Mouse (Mus musculus) macrophage (primary cell): ENCODE results near the gene Caskin1. TPM values are rescaled to one million over a fixed set of nuclear protein-coding genes. Genes with fewer than 3 reads are reported as not detected.

Experiments
- H3K27ac ChIP-seq: fragments of 350-480 bp; formaldehyde crosslinking; 2 replicates; pipeline ENCODE4 v1.9.0; 2021
- H3K36me3 ChIP-seq: fragments of 350-480 bp; formaldehyde crosslinking; 2 replicates; pipeline ENCODE4 v1.9.0; 2021; ENCODE audit errors: inconsistent target
- H3K4me3 ChIP-seq: fragments of 350-480 bp; formaldehyde crosslinking; 2 replicates; pipeline ENCODE4 v1.9.0; 2021; ENCODE audit errors: inconsistent target
- H3K79me2 ChIP-seq: fragments of 350-480 bp; formaldehyde crosslinking; 2 replicates; pipeline ENCODE4 v1.9.0; 2021; ENCODE audit errors: inconsistent target
- WGBS: methylation state at CpG from one replicate; pipeline ENCODE4 v1.1.7; 2026; ENCODE audit warnings: inconsistent platforms; ENCODE audit not compliant: missing documents; 5-methylcytosine and 5-hydroxymethylcytosine counted together
- polyA plus RNA-seq: library from polyadenylated mRNA; stranded (reverse); fragments of 250-400 nt; gene quantifications from 3 replicates; pipeline ENCODE4 v1.2.4, GENCODE M21; 2018; ENCODE audit warnings: inconsistent platforms

Gene Caskin1
- polyA plus RNA-seq, 1 experiment from 2014 or later = not detected

DNA sequence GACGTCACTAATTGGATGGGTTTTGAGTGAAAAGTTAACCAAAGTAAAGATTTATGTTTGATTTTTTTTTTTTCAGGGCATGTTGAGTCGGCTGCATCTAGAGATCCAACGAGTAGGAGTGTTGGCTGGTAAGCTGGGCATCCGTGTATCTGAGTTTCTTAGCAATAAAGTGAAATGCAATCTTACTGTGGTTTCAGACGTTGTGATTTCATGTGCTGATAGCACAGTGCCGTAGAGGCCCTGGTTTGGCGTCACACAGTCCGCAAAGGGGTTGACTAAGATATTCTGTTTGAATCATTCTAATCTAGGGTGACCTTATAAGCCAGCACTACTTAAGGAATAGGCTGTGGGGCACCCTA is 40.1 kb downstream of the Caskin1 start:
- Histone ChIP-seq H3K4me3 (peak overlapping the region; percentile 82), H3K79me2 (peaks cover 61% of the 10 kb centered on the region), H3K36me3 (no peaks in the 10 kb centered on the region), H3K27ac (peak overlapping the region; percentile 69)
- WGBS = 5% methylated on average over 8 of the region's 8 CpGs

DNA sequence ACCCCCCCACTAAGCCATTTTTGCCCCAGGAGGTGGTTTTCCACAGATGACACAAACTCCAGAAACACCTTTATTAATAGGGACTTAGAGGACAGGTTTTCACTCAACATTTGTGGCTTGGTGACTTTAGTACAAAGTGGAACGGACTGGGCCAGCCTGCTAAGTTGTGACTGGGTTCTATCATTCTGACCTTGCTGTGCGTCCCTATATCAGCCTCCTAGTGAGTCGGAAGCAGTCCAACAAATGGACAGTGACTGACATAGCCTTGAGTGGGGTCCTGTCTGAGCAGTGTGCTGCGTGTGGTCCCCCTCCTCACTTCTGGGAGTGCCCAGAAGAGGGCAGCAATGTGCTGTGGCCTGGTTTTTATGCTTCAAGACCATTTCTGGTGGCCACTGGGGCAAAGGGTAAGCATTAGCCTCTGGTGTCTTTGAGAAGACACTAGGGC is 40.6 kb downstream of the Caskin1 start:
- Histone ChIP-seq H3K79me2 (peaks cover 56% of the 10 kb centered on the region), H3K27ac (peak overlapping the region; percentile 69), H3K4me3 (peak overlapping the region; percentile 82), H3K36me3 (no peaks in the 10 kb centered on the region)
- WGBS = 8% methylated on average over 4 of the region's 4 CpGs

GRCm38 (mm10) chr17:24529883-24530282 is 41.5 kb downstream of the Caskin1 start:
- no peaks in the 10 kb centered on the region for H3K36me3 ChIP-seq
- H3K79me2 ChIP-seq = peaks cover 47% of the 10 kb centered on the region
- no peak overlapping the region for H3K27ac ChIP-seq
- H3K4me3 ChIP-seq = peak overlapping the region; percentile 82; the same call in 1 of the 2 replicates
- WGBS = 57% methylated on average over 5 of the region's 5 CpGs

- Histone ChIP-seq H3K27ac (no peak overlapping the region), H3K4me3 (no peak overlapping the region), H3K79me2 (peaks cover 41% of the 10 kb centered on the region), H3K36me3 (no peaks in the 10 kb centered on the region)
- WGBS = 80% methylated on average over 8 of the region's 8 CpGs
Measured at GRCm38 (mm10) chr17:24530361-24531050, 42.1 kb downstream of the Caskin1 start.

DNA sequence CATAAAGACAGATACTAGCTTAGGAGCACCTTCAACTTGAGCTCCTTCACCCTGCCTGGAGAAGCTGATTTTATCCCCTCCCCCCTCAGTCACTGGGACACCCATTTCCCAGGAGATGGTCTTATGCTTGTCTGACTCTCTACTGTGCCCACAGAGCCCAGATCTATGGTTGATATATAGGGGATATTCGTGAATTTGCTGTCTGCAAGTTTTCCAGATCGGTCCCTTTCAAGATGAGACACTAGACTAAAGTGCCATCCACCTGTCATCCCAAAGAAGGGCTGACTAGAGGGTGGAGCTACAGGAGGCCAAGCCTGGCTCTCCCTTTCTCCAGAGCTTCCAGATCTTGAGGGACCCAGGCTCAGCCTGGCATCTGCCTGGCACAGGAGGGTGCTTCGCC is 42.7 kb downstream of the Caskin1 start:
- WGBS = 85% methylated on average over 3 of the region's 3 CpGs
- Histone ChIP-seq H3K4me3 (no peak overlapping the region), H3K27ac (no peak overlapping the region), H3K79me2 (peaks cover 36% of the 10 kb centered on the region), H3K36me3 (no peaks in the 10 kb centered on the region)

DNA sequence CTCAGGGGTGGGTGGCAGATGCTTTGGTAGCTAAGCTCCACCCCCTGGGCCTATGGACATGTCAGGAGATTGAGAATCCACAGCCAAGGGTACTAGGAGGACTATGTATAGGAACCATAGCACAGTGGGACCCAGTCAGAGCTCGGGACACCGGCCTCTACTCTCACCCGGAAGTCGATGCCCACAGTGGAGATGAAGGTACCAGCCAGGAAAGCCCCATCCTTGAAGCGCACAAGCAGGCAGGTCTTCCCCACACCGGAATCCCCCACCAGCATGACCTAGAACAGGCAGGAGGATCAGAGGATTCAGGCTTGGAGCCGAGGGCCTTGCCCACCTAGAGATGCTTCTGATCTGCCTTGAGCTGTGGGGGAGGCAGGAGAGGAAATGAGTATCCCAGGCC is 43.6 kb downstream of the Caskin1 start:
- H3K36me3 ChIP-seq = no peaks in the 10 kb centered on the region
- H3K27ac ChIP-seq = no peak overlapping the region
- H3K4me3 ChIP-seq = no peak overlapping the region
- H3K79me2 ChIP-seq = peaks cover 26% of the 10 kb centered on the region
- 100% methylated on average over 7 of the region's 7 CpGs for whole genome bisulfite sequencing

DNA sequence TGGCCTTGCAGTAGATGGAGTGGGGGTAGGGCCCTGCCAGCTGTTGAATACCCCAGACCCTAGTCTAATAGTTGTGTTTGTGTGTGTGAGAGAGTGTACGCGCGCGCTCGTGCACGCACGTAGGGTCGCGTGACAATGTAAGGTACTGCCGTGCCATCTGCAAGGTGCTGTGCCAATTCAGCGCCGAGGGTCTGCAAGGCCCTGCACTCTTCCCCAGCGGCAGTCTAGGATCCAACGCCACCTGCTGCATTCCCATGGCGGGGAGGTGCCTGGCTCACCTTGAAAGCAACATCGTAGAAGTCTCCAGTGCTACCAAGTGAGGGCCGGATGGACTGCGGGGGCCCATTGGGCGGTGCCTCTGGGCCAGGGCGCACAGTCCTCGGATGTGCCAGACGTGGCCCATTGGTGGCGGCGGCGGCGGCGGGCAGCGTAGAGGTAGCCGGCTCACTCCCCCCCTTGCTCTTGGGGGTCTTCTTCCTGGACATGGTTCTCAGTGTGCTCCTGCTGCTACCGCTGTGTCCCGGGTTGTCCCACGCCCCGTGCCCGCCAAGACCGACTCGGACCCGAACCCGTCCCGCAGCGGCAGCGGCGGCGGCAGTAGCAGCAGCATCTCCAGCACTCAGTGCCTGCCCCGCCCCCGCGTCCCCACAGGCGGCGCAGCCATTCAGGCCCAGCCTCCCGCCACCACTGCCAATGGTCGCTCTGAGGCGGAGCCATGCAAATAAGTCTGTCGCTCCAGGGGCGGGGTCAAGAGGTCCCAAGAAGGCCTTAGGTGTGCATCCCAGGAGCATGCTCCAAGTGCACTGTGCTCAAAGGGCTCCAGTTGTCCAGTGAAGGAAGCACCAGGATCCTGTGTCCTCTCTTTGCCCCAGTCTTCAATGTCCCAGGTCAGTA is 44.9 kb downstream of the Caskin1 start:
- Histone ChIP-seq H3K27ac (no peak overlapping the region), H3K36me3 (no peaks in the 10 kb centered on the region), H3K79me2 (peaks cover 20% of the 10 kb centered on the region), H3K4me3 (no peak overlapping the region)
- 20% methylated on average over 41 of the region's 53 CpGs for WGBS

GRCm38 (mm10) chr17:24534160-24534718 is 45.8 kb downstream of the Caskin1 start, which contains the start of gene Rab26:
Gene Rab26, minus strand, starts transcription at chr17:24534210.
- 91% methylated on average over 7 of the region's 8 CpGs for WGBS
- Histone ChIP-seq H3K79me2 (peaks cover 11% of the 10 kb centered on the region; the same call in 1 of the 2 replicates), H3K27ac (no peak within 1 kb of the TSS), H3K36me3 (no peaks in the 10 kb centered on the region), H3K4me3 (no peak within 1 kb of the TSS)

DNA sequence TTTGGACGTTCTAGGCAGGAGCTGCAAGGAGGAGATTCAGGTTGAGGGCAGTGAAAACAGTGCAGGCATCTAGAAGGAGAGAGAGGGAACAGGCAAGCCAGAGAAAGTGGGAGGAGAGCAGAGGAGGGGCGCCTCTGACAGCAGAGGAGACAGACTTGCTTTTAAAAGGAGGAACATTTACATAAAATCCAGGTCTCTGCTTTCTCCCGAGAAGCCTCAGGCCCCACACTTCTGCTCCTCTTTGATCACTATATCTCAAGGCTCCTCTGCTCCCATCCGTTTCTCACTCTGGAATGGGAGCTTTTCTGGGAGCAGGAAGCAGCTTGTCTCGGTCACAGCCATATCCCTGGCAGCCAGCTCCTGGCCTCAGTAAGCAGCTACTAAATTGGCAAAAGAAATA is 46.9 kb downstream of the Caskin1 start:
- Histone ChIP-seq H3K27ac (no peak overlapping the region), H3K4me3 (no peak overlapping the region), H3K36me3 (no peaks in the 10 kb centered on the region), H3K79me2 (peaks cover under 1% of the 10 kb centered on the region; the same call in 1 of the 2 replicates)
- 89% methylated on average over 5 of the region's 5 CpGs for WGBS

GRCm38 (mm10) chr17:24537536-24537935 is 49.1 kb downstream of the Caskin1 start:
- Histone ChIP-seq H3K4me3 (no peak overlapping the region), H3K79me2 (no peaks in the 10 kb centered on the region), H3K36me3 (no peaks in the 10 kb centered on the region), H3K27ac (no peak overlapping the region)
- WGBS = 26% methylated on average over 3 of the region's 3 CpGs

- H3K27ac ChIP-seq = no peak overlapping the region
- H3K36me3 ChIP-seq = no peaks in the 10 kb centered on the region
- WGBS = 76% methylated on average over 8 of the region's 8 CpGs
Measured at GRCm38 (mm10) chr17:24538950-24539349, 50.5 kb downstream of the Caskin1 start.

DNA sequence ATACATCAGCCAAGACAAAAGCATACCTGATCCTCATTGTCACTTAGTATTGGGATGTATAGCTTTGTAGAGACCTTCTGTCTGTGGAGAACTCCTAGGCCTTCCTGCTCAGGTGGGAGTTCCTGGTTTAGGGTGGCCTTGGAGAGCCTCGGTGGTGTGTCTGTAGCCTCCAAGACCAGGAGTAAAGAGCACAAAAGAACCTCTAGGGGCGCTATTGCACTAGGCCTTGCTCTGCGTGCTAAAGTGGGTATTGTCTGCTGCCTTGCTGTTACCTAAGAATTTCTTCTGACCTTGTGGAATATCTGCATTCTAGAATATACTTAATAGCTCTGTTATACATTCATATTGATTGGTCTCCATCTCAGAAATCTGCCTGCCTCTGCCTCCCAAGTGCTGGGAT is 52.0 kb downstream of the Caskin1 start:
- Histone ChIP-seq H3K4me3 (no peak overlapping the region), H3K79me2 (no peaks in the 10 kb centered on the region), H3K36me3 (no peaks in the 10 kb centered on the region), H3K27ac (no peak overlapping the region)
- 12% methylated on average over 3 of the region's 3 CpGs for WGBS

More at GRCm38 (mm10) chr17:24538950-24539349, 50.5 kb downstream of the Caskin1 start:
- Histone ChIP-seq H3K79me2 (no peaks in the 10 kb centered on the region), H3K4me3 (no peak overlapping the region)

GRCm38 (mm10) chr17:24544613-24545012 is 56.2 kb downstream of the Caskin1 start:
- no peak overlapping the region for H3K4me3 ChIP-seq
- no peaks in the 10 kb centered on the region for H3K79me2 ChIP-seq
- 87% methylated on average over 12 of the region's 12 CpGs for WGBS
- no peaks in the 10 kb centered on the region for H3K36me3 ChIP-seq
- H3K27ac ChIP-seq = no peak overlapping the region

GRCm38 (mm10) chr17:24545247-24545646 is 56.8 kb downstream of the Caskin1 start:
- WGBS = 93% methylated on average over 2 of the region's 2 CpGs
- no peaks in the 10 kb centered on the region for H3K79me2 ChIP-seq
- H3K36me3 ChIP-seq = no peaks in the 10 kb centered on the region
- no peak overlapping the region for H3K27ac ChIP-seq
- no peak overlapping the region for H3K4me3 ChIP-seq

DNA sequence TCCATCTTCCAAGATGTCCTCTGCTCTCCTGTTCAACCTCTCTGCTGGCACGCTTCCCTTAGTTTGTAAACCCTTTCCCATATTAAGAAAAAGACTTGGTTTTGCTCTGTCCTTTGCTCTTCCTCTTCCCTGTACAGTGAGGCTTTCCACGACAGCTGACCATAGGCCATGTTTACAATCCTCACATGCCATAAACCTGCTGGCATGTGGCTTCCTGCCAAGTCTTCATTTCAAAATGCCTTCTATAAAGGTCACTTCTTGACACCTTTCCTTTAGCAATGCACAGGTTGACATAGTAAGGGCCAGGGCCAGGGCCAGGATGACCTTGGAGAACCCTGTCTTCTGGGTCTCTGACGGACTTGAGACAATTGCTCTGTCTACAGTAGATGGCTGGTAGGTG is 57.8 kb downstream of the Caskin1 start:
- Histone ChIP-seq H3K4me3 (no peak overlapping the region), H3K27ac (no peak overlapping the region), H3K79me2 (peaks cover 7% of the 10 kb centered on the region), H3K36me3 (no peaks in the 10 kb centered on the region)
- 84% methylated on average over 3 of the region's 3 CpGs for WGBS
